Mouse (Mus musculus) olfactory bulb, adult 2 months (tissue): ENCODE measurements around the gene Rita1. TPM values are rescaled to one million over a fixed set of nuclear protein-coding genes. Genes with fewer than 3 reads are reported as not detected.

ENCODE experiments used
- H3K27ac ChIP-seq: fragments of 200-500 bp; 2 replicates; pipeline ENCODE4 v1.5.1; 2012; ENCODE audit warnings: low read depth, low read length; ENCODE audit not compliant: insufficient read depth
- H3K4me1 ChIP-seq: fragments of 200-500 bp; 2 replicates; pipeline ENCODE4 v1.6.1; 2012; ENCODE audit warnings: low read length; ENCODE audit not compliant: control insufficient read depth, insufficient read depth
- H3K4me3 ChIP-seq: fragments of 200-500 bp; 2 replicates; pipeline ENCODE4 v1.5.1; 2012; ENCODE audit warnings: mild to moderate bottlenecking, low read depth, low read length, moderate library complexity; ENCODE audit not compliant: insufficient read depth
- CTCF ChIP-seq: fragments of 200-500 bp; IDR thresholded peaks from 2 replicates; pipeline ENCODE4 v1.5.1; 2012; ENCODE audit warnings: low read depth, mild to moderate bottlenecking, low read length, moderate library complexity; ENCODE audit not compliant: insufficient read depth
- POLR2A ChIP-seq: fragments of 200-500 bp; IDR thresholded peaks from 2 replicates; pipeline ENCODE4 v1.6.1; 2012; ENCODE audit warnings: mild to moderate bottlenecking, low read depth, low read length, moderate library complexity; ENCODE audit not compliant: insufficient read depth
- WGBS: fragments of 180-500 bp; shearing (Covaris S2); methylation state at CpG from one replicate; pipeline ENCODE4 v1.1.7; 2018; 5-methylcytosine and 5-hydroxymethylcytosine counted together
- polyA plus RNA-seq: library from polyadenylated mRNA; stranded (reverse); fragments of >200 nt; gene quantifications from 2 replicates; pipeline ENCODE4 v1.2.4, GENCODE M21; 2012; ENCODE audit warnings: low replicate concordance; ENCODE audit not compliant: missing spikeins, insufficient read depth, insufficient read length

Rita1 gene
- polyA plus RNA-seq, 1 experiment, result not detected

- Histone ChIP-seq H3K4me3 (no peak overlapping the region), H3K27ac (no peak overlapping the region), H3K4me1 (peaks cover 37% of the 10 kb centered on the region)
- 86% methylated on average over 9 of the region's 9 CpGs for WGBS
- TF ChIP-seq POLR2A (no peak), CTCF (no peak)
These were observed 30.4 kb downstream of the Rita1 start for GRCm38 (mm10) chr5:120582002-120582401.

- Histone ChIP-seq H3K4me1 (peaks cover 37% of the 10 kb centered on the region), H3K4me3 (no peak overlapping the region), H3K27ac (no peak overlapping the region)
- 81% methylated on average over 26 of the region's 26 CpGs for WGBS
- TF ChIP-seq CTCF (no peak), POLR2A (no peak)
These were observed 32.3 kb downstream of the Rita1 start for GRCm38 (mm10) chr5:120579898-120580626.

- TF ChIP-seq CTCF (no peak), POLR2A (no peak)
- Histone ChIP-seq H3K4me1 (peaks cover 37% of the 10 kb centered on the region), H3K4me3 (no peak overlapping the region), H3K27ac (no peak overlapping the region)
- 60% methylated on average over 26 of the region's 26 CpGs for WGBS
These were observed 33.0 kb downstream of the Rita1 start for GRCm38 (mm10) chr5:120579211-120579897.

GRCm38 (mm10) chr5:120578504-120579081 is 33.8 kb downstream of the Rita1 start:
- 55% methylated on average over 12 of the region's 12 CpGs for WGBS
- TF ChIP-seq CTCF, result no peak
- no peak for TF ChIP-seq POLR2A
- Histone ChIP-seq H3K4me3 (no peak overlapping the region), H3K27ac (no peak overlapping the region), H3K4me1 (peaks cover 37% of the 10 kb centered on the region)

GRCm38 (mm10) chr5:120577935-120578441 is 34.4 kb downstream of the Rita1 start:
- H3K4me1 ChIP-seq, result peaks cover 37% of the 10 kb centered on the region
- TF ChIP-seq POLR2A (no peak), CTCF (no peak)
- no peak overlapping the region for H3K4me3 ChIP-seq
- 77% methylated on average over 10 of the region's 10 CpGs for WGBS
- no peak overlapping the region for H3K27ac ChIP-seq

GRCm38 (mm10) chr5:120576781-120577301 is 35.5 kb downstream of the Rita1 start:
- H3K4me3 ChIP-seq, result no peak overlapping the region
- TF ChIP-seq CTCF (no peak), POLR2A (no peak)
- 72% methylated on average over 11 of the region's 11 CpGs for WGBS
- peaks cover 41% of the 10 kb centered on the region for H3K4me1 ChIP-seq
- H3K27ac ChIP-seq, result no peak overlapping the region

GRCm38 (mm10) chr5:120574469-120575063 is 37.8 kb downstream of the Rita1 start:
- H3K4me1 ChIP-seq, result peaks cover 54% of the 10 kb centered on the region
- no peak for TF ChIP-seq POLR2A
- TF ChIP-seq CTCF, result no peak

GRCm38 (mm10) chr5:120571056-120571740 is 41.2 kb downstream of the Rita1 start:
- peaks cover 60% of the 10 kb centered on the region for H3K4me1 ChIP-seq
- 53% methylated on average over 14 of the region's 14 CpGs for WGBS
- H3K27ac ChIP-seq, result no peak overlapping the region

More at GRCm38 (mm10) chr5:120574469-120575063, 37.8 kb downstream of the Rita1 start:
- Histone ChIP-seq H3K27ac (no peak overlapping the region), H3K4me3 (no peak overlapping the region)
- WGBS, result 84% methylated on average over 10 of the region's 10 CpGs

More at GRCm38 (mm10) chr5:120571056-120571740, 41.2 kb downstream of the Rita1 start:
- TF ChIP-seq POLR2A (no peak), CTCF (no peak)
- no peak overlapping the region for H3K4me3 ChIP-seq
